Mouse (Mus musculus) heart, postnatal 4 days (tissue): ENCODE measurements around the gene Scmh1. TPM values are rescaled to one million over a fixed set of nuclear protein-coding genes. Genes with fewer than 3 reads are reported as not detected.
"Not testable (repeated sequence)": the region's sequence is repeated elsewhere in the genome, so short reads cannot be mapped to it uniquely, and the experiment has no call there.

Experiments
- DNase-seq: peaks from one replicate; pipeline ENCODE4 v3.0.0; 2021
- total RNA-seq, 2 experiments: library from RNA; stranded (reverse); gene quantifications; 2 replicates each; pipeline ENCODE4 v1.2.3; 2021

Gene Scmh1
- total RNA-seq, result 100 to 1,000 TPM; 104 to 106 TPM

- DNase-seq, result peak; percentile 80
These were observed at the start of gene Scmh1 for GRCm38 (mm10) chr4:120405144-120405805. Gene Scmh1, plus strand, starts transcription at chr4:120405281.

- no peak for DNase-seq
These were observed 45.0 kb upstream of the Scmh1 start for GRCm38 (mm10) chr4:120360011-120360521.

- no peak for DNase-seq
These were observed 40.4 kb upstream of the Scmh1 start for GRCm38 (mm10) chr4:120364729-120365128.

GRCm38 (mm10) chr4:120365456-120365855, 39.6 kb upstream of the Scmh1 start:
- no peak for DNase-seq

- DNase-seq, result no peak
These were observed 37.0 kb upstream of the Scmh1 start for GRCm38 (mm10) chr4:120368031-120368430.

GRCm38 (mm10) chr4:120368663-120369062, 36.4 kb upstream of the Scmh1 start:
- peak; percentile 76 for DNase-seq

GRCm38 (mm10) chr4:120369156-120369555, 35.9 kb upstream of the Scmh1 start:
- DNase-seq, result peak; percentile 67

- DNase-seq, result peak; percentile 14
These were observed 35.2 kb upstream of the Scmh1 start for GRCm38 (mm10) chr4:120369861-120370366.

GRCm38 (mm10) chr4:120372838-120373237, 32.2 kb upstream of the Scmh1 start:
- DNase-seq, result no peak

- no peak for DNase-seq
These were observed 31.3 kb upstream of the Scmh1 start for GRCm38 (mm10) chr4:120373813-120374212.

- DNase-seq, result peak; percentile 84
These were observed 24.2 kb upstream of the Scmh1 start for GRCm38 (mm10) chr4:120380811-120381391.

GRCm38 (mm10) chr4:120385496-120385895, 19.6 kb upstream of the Scmh1 start:
- no peak for DNase-seq

- peak; percentile 64 for DNase-seq
These were observed 17.6 kb upstream of the Scmh1 start for GRCm38 (mm10) chr4:120387496-120387895.

GRCm38 (mm10) chr4:120387968-120388367, 17.1 kb upstream of the Scmh1 start:
- DNase-seq, result no peak

GRCm38 (mm10) chr4:120388998-120389542, 16.0 kb upstream of the Scmh1 start:
- no peak for DNase-seq

GRCm38 (mm10) chr4:120389546-120389945, 15.5 kb upstream of the Scmh1 start:
- DNase-seq, result no peak

- no peak for DNase-seq
These were observed 13.5 kb upstream of the Scmh1 start for GRCm38 (mm10) chr4:120391591-120391990.

- DNase-seq, result no peak
These were observed 12.7 kb upstream of the Scmh1 start for GRCm38 (mm10) chr4:120392341-120392740.

- no peak for DNase-seq
These were observed 12.3 kb upstream of the Scmh1 start for GRCm38 (mm10) chr4:120392748-120393147.

- DNase-seq, result no peak
These were observed 4.8 kb upstream of the Scmh1 start for GRCm38 (mm10) chr4:120400251-120400650.

- DNase-seq, result not testable (repeated sequence)
These were observed 3.0 kb upstream of the Scmh1 start for GRCm38 (mm10) chr4:120402105-120402504.

- no peak for DNase-seq
These were observed 834 bp upstream of the Scmh1 start for GRCm38 (mm10) chr4:120404247-120404646.

- no peak for DNase-seq
These were observed 320 bp upstream of the Scmh1 start for GRCm38 (mm10) chr4:120404778-120405143.
